Mouse (Mus musculus): ENCODE results near the gene Ctdspl. TPM values are rescaled to one million over a fixed set of nuclear protein-coding genes. Genes with fewer than 3 reads are reported as not detected.

The Ctdspl gene
- polyA plus RNA-seq, 1 experiment from 2014 or later: 5.6 TPM

DNA sequence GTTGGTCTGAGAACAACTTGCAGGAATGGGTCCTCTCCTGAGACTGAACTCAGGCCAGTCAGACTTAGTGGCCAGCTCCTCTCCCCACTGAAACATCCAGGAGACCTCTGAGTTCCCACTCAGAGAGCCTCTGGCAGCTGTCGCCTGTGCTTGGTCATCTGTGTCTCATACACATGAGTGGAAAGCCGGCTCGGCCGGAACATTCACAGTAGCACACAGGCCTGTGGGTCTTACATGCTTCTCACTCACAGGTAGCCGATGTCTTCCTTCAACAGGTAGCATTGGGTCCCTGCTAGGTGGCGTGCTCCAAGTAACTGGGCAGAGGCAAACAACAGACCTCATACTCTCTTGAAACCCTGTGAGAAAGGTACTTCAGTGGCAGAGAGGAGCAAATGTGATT, 35.2 kb upstream of the Ctdspl start:
- peaks cover 6% of the 10 kb centered on the region for H3K4me1 ChIP-seq
- H3K9ac ChIP-seq (replicated peaks): no peak overlapping the region
- no peak overlapping the region for H3K27ac ChIP-seq (replicated peaks)
- no peaks in the 10 kb centered on the region for H3K9me3 ChIP-seq
- H3K4me2 ChIP-seq (replicated peaks): no peak overlapping the region
- ATAC-seq (replicated peaks): no peak
- no peaks in the 10 kb centered on the region for H3K36me3 ChIP-seq
- H3K4me3 ChIP-seq: no peak overlapping the region
- no peaks in the 10 kb centered on the region for H3K27me3 ChIP-seq
- WGBS: 91% methylated on average over 6 of the region's 6 CpGs

GRCm38 (mm10) chr9:118891593-118891992, 34.7 kb upstream of the Ctdspl start:
- Histone ChIP-seq H3K27ac (replicated peaks) (no peak overlapping the region), H3K36me3 (no peaks in the 10 kb centered on the region), H3K4me2 (replicated peaks) (no peak overlapping the region), H3K27me3 (no peaks in the 10 kb centered on the region), H3K4me3 (no peak overlapping the region), H3K9me3 (no peaks in the 10 kb centered on the region), H3K4me1 (peaks cover 6% of the 10 kb centered on the region), H3K9ac (replicated peaks) (no peak overlapping the region)
- ATAC-seq (replicated peaks): no peak
- WGBS: 74% methylated on average over 9 of the region's 9 CpGs

DNA sequence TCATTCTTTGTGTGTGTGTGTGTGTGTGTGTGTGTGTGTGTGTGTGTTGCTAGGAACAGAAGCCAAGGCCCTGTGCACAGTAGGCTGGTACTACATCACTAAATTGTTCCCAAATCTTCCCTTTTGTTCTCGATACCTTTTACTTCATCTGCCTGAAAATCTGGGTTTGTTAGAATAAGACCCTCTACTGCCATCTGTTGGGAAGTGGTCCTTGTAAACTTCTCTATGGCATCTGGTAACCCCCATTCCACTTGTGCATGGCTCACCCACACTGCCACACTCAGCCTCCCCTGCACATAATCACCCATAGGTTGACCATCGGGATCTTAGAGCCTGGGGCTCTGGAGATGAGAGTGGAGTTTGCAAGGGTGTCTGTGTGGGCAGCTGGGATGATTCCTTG, 31.2 kb upstream of the Ctdspl start:
- no peaks in the 10 kb centered on the region for H3K27me3 ChIP-seq

DNA sequence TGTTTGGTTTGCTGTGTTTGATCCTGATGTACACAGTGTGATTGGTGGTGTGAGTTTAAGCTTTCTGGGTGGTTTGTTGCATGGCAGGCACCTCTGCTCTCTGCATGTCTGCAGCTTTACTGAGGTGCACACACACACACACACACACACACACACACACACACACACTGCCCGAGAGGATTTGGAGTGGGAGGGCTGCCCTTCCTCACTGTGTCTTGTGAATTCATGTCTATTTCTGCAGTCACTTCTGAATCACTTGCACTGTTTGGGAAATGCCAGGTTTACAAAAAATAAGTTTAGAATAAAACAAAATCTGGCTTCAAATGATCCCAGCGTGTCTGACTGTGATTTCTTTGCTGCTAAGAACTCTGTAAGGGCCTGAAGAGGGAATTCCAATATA, 25.6 kb upstream of the Ctdspl start:
- no peak for ATAC-seq (replicated peaks)
- Histone ChIP-seq H3K9me3 (no peaks in the 10 kb centered on the region), H3K4me2 (replicated peaks) (no peak overlapping the region), H3K36me3 (no peaks in the 10 kb centered on the region), H3K4me1 (no peaks in the 10 kb centered on the region), H3K4me3 (no peak overlapping the region), H3K9ac (replicated peaks) (no peak overlapping the region), H3K27ac (replicated peaks) (no peak overlapping the region), H3K27me3 (no peaks in the 10 kb centered on the region)
- 68% methylated on average over 2 of the region's 2 CpGs for WGBS

More for the DNA sequence above, 31.2 kb upstream of the Ctdspl start:
- no peak overlapping the region for H3K27ac ChIP-seq (replicated peaks)
- no peak for ATAC-seq (replicated peaks)
- 85% methylated on average over 2 of the region's 2 CpGs for WGBS
- H3K36me3 ChIP-seq: no peaks in the 10 kb centered on the region
- no peaks in the 10 kb centered on the region for H3K9me3 ChIP-seq
- no peak overlapping the region for H3K9ac ChIP-seq (replicated peaks)
- H3K4me1 ChIP-seq: peaks cover 3% of the 10 kb centered on the region
- no peak overlapping the region for H3K4me2 ChIP-seq (replicated peaks)
- no peak overlapping the region for H3K4me3 ChIP-seq

DNA sequence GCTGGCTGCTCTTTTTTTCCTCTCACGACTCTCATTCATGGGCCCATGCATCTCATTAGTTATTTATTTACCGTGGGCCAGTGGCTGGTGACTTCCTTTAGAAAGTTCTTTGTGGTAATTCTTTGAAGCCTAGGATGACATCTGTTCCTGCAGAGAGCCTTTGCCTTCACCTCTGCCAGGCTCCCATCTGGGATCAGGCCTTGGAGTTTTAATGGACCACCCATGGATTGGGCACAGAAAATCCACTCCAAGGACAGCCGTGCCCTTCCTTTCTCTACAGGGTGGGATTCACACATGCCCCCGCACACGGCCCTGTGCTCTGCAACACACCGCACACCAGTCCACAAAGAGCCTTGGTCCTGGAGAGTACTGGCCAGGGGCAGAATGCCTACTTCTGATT, 24.3 kb upstream of the Ctdspl start:
- Histone ChIP-seq H3K9ac (replicated peaks) (no peak overlapping the region), H3K27ac (replicated peaks) (no peak overlapping the region), H3K36me3 (no peaks in the 10 kb centered on the region), H3K9me3 (no peaks in the 10 kb centered on the region), H3K4me1 (no peaks in the 10 kb centered on the region), H3K4me3 (no peak overlapping the region), H3K27me3 (no peaks in the 10 kb centered on the region), H3K4me2 (replicated peaks) (no peak overlapping the region)
- ATAC-seq (replicated peaks): peak; percentile 58; the same call in 1 of the 2 replicates
- 16% methylated on average over 6 of the region's 6 CpGs for WGBS

- H3K36me3 ChIP-seq: no peaks in the 10 kb centered on the region
- no peaks in the 10 kb centered on the region for H3K4me1 ChIP-seq
- no peak overlapping the region for H3K4me2 ChIP-seq (replicated peaks)
- no peaks in the 10 kb centered on the region for H3K27me3 ChIP-seq
- ATAC-seq (replicated peaks): 0 out of 2 replicates have a peak, but pooled peaks have one; percentile 13
- H3K4me3 ChIP-seq: no peak overlapping the region
- no peak overlapping the region for H3K9ac ChIP-seq (replicated peaks)
- WGBS: 50% methylated on average over 18 of the region's 18 CpGs
- H3K9me3 ChIP-seq: no peaks in the 10 kb centered on the region
- H3K27ac ChIP-seq (replicated peaks): no peak overlapping the region
These were observed 18.2 kb upstream of the Ctdspl start for GRCm38 (mm10) chr9:118907934-118908620.

DNA sequence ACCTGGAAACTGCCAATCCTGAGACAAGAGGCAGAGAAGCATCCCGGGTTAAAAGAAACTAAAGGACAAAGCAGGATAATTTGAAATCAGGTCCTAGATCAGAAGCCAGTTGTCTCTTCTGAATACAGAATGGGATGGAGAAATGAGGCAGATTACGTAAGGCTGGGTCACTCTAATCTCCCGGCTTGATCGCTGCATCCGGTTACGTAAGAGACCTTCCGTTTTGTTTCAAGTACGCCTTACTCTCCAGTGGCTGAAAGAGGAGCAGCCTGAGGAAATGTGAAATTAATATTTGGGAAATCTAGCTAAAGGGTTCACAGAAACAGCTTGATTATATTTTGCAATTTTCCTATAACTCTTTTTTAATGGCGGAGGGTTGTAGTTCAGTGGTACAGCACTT, 13.2 kb upstream of the Ctdspl start:
- no peak overlapping the region for H3K27ac ChIP-seq (replicated peaks)
- no peak for ATAC-seq (replicated peaks)
- no peak overlapping the region for H3K9ac ChIP-seq (replicated peaks)
- no peak overlapping the region for H3K4me3 ChIP-seq
- WGBS: 89% methylated on average over 9 of the region's 9 CpGs
- H3K4me1 ChIP-seq: no peaks in the 10 kb centered on the region
- H3K9me3 ChIP-seq: no peaks in the 10 kb centered on the region
- no peaks in the 10 kb centered on the region for H3K27me3 ChIP-seq
- H3K4me2 ChIP-seq (replicated peaks): no peak overlapping the region
- H3K36me3 ChIP-seq: no peaks in the 10 kb centered on the region

- Histone ChIP-seq H3K4me1 (no peaks in the 10 kb centered on the region), H3K4me3 (no peak overlapping the region), H3K9me3 (no peaks in the 10 kb centered on the region), H3K36me3 (no peaks in the 10 kb centered on the region), H3K27ac (replicated peaks) (no peak overlapping the region), H3K27me3 (no peaks in the 10 kb centered on the region), H3K4me2 (replicated peaks) (no peak overlapping the region), H3K9ac (replicated peaks) (no peak overlapping the region)
- ATAC-seq (replicated peaks): no peak
- WGBS: 93% methylated on average over 3 of the region's 3 CpGs
These were observed 12.6 kb upstream of the Ctdspl start for GRCm38 (mm10) chr9:118913613-118914012.

- ATAC-seq (replicated peaks): no peak
- no peaks in the 10 kb centered on the region for H3K27me3 ChIP-seq
- no peak overlapping the region for H3K9ac ChIP-seq (replicated peaks)
- H3K27ac ChIP-seq (replicated peaks): no peak overlapping the region
- no peak overlapping the region for H3K4me3 ChIP-seq
- 27% methylated on average over 8 of the region's 8 CpGs for WGBS
- no peak overlapping the region for H3K4me2 ChIP-seq (replicated peaks)
- no peaks in the 10 kb centered on the region for H3K4me1 ChIP-seq
- no peaks in the 10 kb centered on the region for H3K36me3 ChIP-seq
- no peaks in the 10 kb centered on the region for H3K9me3 ChIP-seq
These were observed 11.7 kb upstream of the Ctdspl start for GRCm38 (mm10) chr9:118914589-118914988.

DNA sequence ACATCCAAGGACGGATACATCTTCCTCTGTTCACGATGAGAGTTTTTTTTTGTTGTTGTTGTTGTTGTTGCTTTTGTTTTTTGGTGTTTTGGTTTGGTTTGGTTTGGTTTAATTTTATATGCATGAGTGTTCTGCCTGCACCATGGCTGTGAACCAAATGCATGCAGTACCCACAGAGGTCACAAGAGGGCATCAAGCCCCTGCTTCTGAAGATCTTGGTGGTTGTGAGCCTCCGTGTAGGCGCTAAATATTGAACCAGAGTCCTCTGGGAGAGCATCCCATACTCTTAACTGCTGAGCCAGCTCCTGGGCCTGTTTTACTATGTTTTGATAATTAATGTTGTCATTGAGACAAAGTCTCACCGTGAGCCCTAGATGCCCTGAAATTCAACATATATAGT, 11.0 kb upstream of the Ctdspl start:
- peaks cover 5% of the 10 kb centered on the region; the same call in 1 of the 2 replicates for H3K4me1 ChIP-seq
- no peaks in the 10 kb centered on the region for H3K27me3 ChIP-seq
- H3K27ac ChIP-seq (replicated peaks): no peak overlapping the region
- no peak for ATAC-seq (replicated peaks)
- 53% methylated on average over 5 of the region's 5 CpGs for WGBS
- H3K4me2 ChIP-seq (replicated peaks): no peak overlapping the region
- H3K9me3 ChIP-seq: no peaks in the 10 kb centered on the region
- no peak overlapping the region for H3K9ac ChIP-seq (replicated peaks)
- no peak overlapping the region for H3K4me3 ChIP-seq
- H3K36me3 ChIP-seq: no peaks in the 10 kb centered on the region

GRCm38 (mm10) chr9:118919672-118920186, 6.5 kb upstream of the Ctdspl start:
- no peak overlapping the region for H3K4me2 ChIP-seq (replicated peaks)
- no peak overlapping the region for H3K9ac ChIP-seq (replicated peaks)
- peak; percentile 60 for ATAC-seq (replicated peaks)
- 66% methylated on average over 16 of the region's 16 CpGs for WGBS
- H3K27me3 ChIP-seq: no peaks in the 10 kb centered on the region
- no peaks in the 10 kb centered on the region for H3K36me3 ChIP-seq
- H3K4me3 ChIP-seq: no peak overlapping the region
- H3K9me3 ChIP-seq: no peaks in the 10 kb centered on the region
- peaks cover 10% of the 10 kb centered on the region for H3K4me1 ChIP-seq
- H3K27ac ChIP-seq (replicated peaks): no peak overlapping the region

DNA sequence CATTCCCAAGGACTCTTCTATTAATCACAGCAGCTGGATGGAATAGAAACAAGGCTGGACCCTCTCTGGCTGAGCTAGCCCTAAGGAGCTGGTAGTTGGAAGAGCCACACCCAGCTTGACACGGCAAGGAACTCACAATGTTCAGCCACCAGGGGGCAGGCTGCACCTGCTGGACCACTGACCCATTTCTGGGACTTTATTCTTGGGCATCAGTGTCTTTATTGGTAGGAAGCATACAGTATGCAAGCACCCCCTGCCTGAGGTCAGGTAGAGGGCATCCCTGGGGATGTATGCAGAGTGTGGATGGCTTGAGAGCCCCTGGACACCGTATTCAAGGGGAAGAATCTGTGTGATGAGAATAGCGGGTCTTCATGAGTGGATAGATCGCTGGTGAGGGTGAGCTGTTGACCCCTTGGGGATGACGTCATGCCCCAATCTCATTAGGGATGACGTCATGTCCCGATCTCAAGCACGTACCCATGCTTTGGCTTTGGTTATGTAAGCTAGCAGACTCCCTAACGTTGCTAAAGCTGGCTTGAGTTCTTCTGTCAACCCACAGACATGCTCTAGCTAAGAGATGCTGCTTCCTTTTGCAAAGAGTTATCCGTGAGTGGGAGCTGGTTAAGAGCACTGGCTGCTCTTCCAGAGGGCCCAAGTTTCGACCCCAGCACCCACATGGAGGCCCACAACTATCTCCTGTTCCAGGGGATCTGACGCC, 5.3 kb upstream of the Ctdspl start:
- H3K9ac ChIP-seq (replicated peaks): no peak overlapping the region
- no peaks in the 10 kb centered on the region for H3K36me3 ChIP-seq
- no peaks in the 10 kb centered on the region for H3K9me3 ChIP-seq
- H3K27me3 ChIP-seq: no peaks in the 10 kb centered on the region
- H3K4me1 ChIP-seq: peaks cover 19% of the 10 kb centered on the region
- no peak overlapping the region for H3K4me2 ChIP-seq (replicated peaks)
- 40% methylated on average over 12 of the region's 12 CpGs for WGBS
- no peak for ATAC-seq (replicated peaks)
- H3K27ac ChIP-seq (replicated peaks): no peak overlapping the region
- no peak overlapping the region for H3K4me3 ChIP-seq
